Mouse (Mus musculus) forebrain, embryonic 14.5 days (tissue): ENCODE measurements around the gene Cap1. TPM values are rescaled to one million over a fixed set of nuclear protein-coding genes. Genes with fewer than 3 reads are reported as not detected.

Experiments
- ATAC-seq: fragments of 200-750 bp; cut with Nextera tagmentation; 2 replicates; pipeline ENCODE4 v1.8.0; 2017; ENCODE audit warnings: mild to moderate bottlenecking, moderate library complexity
- DNase-seq: peaks from one replicate; pipeline ENCODE4 v3.0.0-alpha.2; 2015; ENCODE audit warnings: low spot score
- H3K27ac ChIP-seq: fragments of 300-500 bp; sonication (generic); 2 replicates; pipeline ENCODE4 v1.5.1; 2014; ENCODE audit warnings: low read depth, mild to moderate bottlenecking, control low read depth, low read length, moderate library complexity
- H3K27me3 ChIP-seq: fragments of 300-500 bp; sonication (generic); replicated peaks from 2 replicates; pipeline ENCODE4 v1.6.1; 2014; ENCODE audit warnings: low read length, control low read depth, mixed read lengths; ENCODE audit not compliant: control insufficient read depth, insufficient read depth
- H3K36me3 ChIP-seq: fragments of 300-500 bp; sonication (generic); 2 replicates; pipeline ENCODE4 v1.6.1; 2014; ENCODE audit warnings: low read length, control low read depth; ENCODE audit not compliant: control insufficient read depth, insufficient read depth
- H3K4me1 ChIP-seq: fragments of 300-500 bp; sonication (generic); 2 replicates; pipeline ENCODE4 v1.6.1; 2014; ENCODE audit warnings: antibody characterized with exemption, low read length, control low read depth; ENCODE audit not compliant: control insufficient read depth, insufficient read depth
- H3K4me2 ChIP-seq: fragments of 300-500 bp; sonication (generic); 2 replicates; pipeline ENCODE4 v1.6.1; 2014; ENCODE audit warnings: mild to moderate bottlenecking, control low read depth, low read length
- H3K4me3 ChIP-seq: fragments of 300-500 bp; sonication (generic); 2 replicates; pipeline ENCODE4 v1.5.1; 2014; ENCODE audit warnings: low read depth, low read length, control low read depth
- H3K9ac ChIP-seq: fragments of 300-500 bp; sonication (generic); 2 replicates; pipeline ENCODE4 v1.6.1; 2014; ENCODE audit warnings: mild to moderate bottlenecking, low read length, control low read depth, moderate library complexity
- H3K9me3 ChIP-seq: fragments of 300-500 bp; sonication (generic); replicated peaks from 2 replicates; pipeline ENCODE4 v1.6.1; 2016; ENCODE audit warnings: low read length, control low read depth, mixed read lengths; ENCODE audit not compliant: control insufficient read depth
- WGBS: fragments of 180-500 bp; shearing (Covaris S2); extraction: QIAGEN DNeasy Blood & Tissue Kit; methylation state at CpG from one replicate; pipeline ENCODE4 v1.1.7; 2014; 5-methylcytosine and 5-hydroxymethylcytosine counted together
- polyA plus RNA-seq: library from polyadenylated mRNA; unstranded; fragments of >200 nt; fragmentation: Nextera tagmentation; extraction: Ambion mirVana; gene quantifications from 2 replicates; pipeline ENCODE4 v1.2.1, GENCODE M21; 2014

Cap1 gene
- polyA plus RNA-seq, 1 experiment from 2014 or later: 77.7 TPM

DNA sequence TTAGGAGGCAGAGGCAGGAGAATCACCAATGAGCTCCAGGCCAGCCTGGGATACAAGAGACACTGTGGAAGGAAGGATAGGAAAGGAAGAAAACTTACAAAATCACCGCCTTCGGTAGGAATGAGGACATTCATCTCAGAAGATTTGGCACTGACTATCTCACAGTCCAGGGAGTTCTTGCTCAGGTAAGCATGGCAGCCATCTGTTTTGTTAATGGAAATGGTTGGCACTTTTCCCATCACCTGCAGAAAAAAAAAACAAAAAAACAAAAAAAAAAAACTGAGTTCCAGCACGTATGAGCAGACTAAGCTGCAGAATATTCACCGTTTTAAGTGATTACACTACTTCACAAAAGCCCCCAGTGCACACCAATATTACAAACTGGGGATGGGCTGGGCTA lies 24.0 kb downstream of the Cap1 start:
- H3K27ac ChIP-seq: no peak overlapping the region
- ATAC-seq: no peak
- no peak overlapping the region for H3K4me2 ChIP-seq
- no peaks in the 10 kb centered on the region for H3K9me3 ChIP-seq
- H3K9ac ChIP-seq: no peak overlapping the region
- WGBS: 96% methylated on average over 4 of the region's 4 CpGs
- H3K4me1 ChIP-seq: no peaks in the 10 kb centered on the region
- H3K36me3 ChIP-seq: peaks cover 86% of the 10 kb centered on the region
- no peak for DNase-seq
- no peaks in the 10 kb centered on the region for H3K27me3 ChIP-seq
- H3K4me3 ChIP-seq: no peak overlapping the region

- Histone ChIP-seq H3K27me3 (no peaks in the 10 kb centered on the region), H3K9me3 (no peaks in the 10 kb centered on the region), H3K36me3 (peaks cover 87% of the 10 kb centered on the region), H3K4me2 (no peak overlapping the region), H3K9ac (no peak overlapping the region), H3K4me1 (no peaks in the 10 kb centered on the region), H3K27ac (no peak overlapping the region), H3K4me3 (no peak overlapping the region)
- DNase-seq (no peak), ATAC-seq (no peak)
- 91% methylated on average over 6 of the region's 6 CpGs for WGBS
Measured at GRCm38 (mm10) chr4:122859096-122859674, 26.7 kb downstream of the Cap1 start.

GRCm38 (mm10) chr4:122857909-122858308 lies 27.9 kb downstream of the Cap1 start:
- Histone ChIP-seq H3K9me3 (no peaks in the 10 kb centered on the region), H3K4me2 (no peak overlapping the region), H3K4me1 (no peaks in the 10 kb centered on the region), H3K36me3 (peaks cover 87% of the 10 kb centered on the region), H3K27me3 (no peaks in the 10 kb centered on the region), H3K9ac (no peak overlapping the region), H3K4me3 (no peak overlapping the region), H3K27ac (no peak overlapping the region)
- DNase-seq: no peak
- no peak for ATAC-seq
- 35% methylated on average over 2 of the region's 2 CpGs for WGBS

DNA sequence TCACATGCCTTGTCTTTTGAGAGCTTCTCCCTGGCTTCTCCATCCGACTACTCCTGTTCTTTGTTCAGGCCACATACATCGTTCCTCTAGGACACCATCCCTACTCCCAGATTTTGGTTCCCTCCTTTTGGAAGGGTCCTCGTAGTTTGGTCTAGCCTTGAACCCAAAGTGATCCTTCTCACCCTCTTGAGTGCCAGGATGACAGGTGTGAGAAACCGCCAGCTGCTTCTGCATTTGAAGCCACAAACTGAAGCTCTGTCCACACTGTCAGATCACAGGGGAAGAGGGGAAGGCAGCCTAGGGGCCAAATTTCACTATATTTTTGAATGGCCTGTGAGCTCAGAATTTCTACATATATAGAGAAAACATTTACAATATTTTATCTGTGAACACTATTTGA lies 31.1 kb downstream of the Cap1 start:
- WGBS: 92% methylated on average over 4 of the region's 4 CpGs
- H3K4me1 ChIP-seq: no peaks in the 10 kb centered on the region

GRCm38 (mm10) chr4:122853691-122854090 lies 32.2 kb downstream of the Cap1 start:
- Histone ChIP-seq H3K4me3 (no peak overlapping the region), H3K36me3 (peaks cover 90% of the 10 kb centered on the region), H3K4me1 (no peaks in the 10 kb centered on the region), H3K4me2 (no peak overlapping the region), H3K27ac (no peak overlapping the region), H3K27me3 (no peaks in the 10 kb centered on the region), H3K9ac (no peak overlapping the region), H3K9me3 (no peaks in the 10 kb centered on the region)
- ATAC-seq (no peak), DNase-seq (no peak)
- WGBS: 60% methylated on average over 2 of the region's 2 CpGs

More for the DNA sequence above, 31.1 kb downstream of the Cap1 start:
- Histone ChIP-seq H3K27me3 (no peaks in the 10 kb centered on the region), H3K4me2 (no peak overlapping the region), H3K36me3 (peaks cover 89% of the 10 kb centered on the region), H3K27ac (no peak overlapping the region), H3K9me3 (no peaks in the 10 kb centered on the region), H3K9ac (no peak overlapping the region), H3K4me3 (no peak overlapping the region)
- DNase-seq (no peak), ATAC-seq (no peak)

DNA sequence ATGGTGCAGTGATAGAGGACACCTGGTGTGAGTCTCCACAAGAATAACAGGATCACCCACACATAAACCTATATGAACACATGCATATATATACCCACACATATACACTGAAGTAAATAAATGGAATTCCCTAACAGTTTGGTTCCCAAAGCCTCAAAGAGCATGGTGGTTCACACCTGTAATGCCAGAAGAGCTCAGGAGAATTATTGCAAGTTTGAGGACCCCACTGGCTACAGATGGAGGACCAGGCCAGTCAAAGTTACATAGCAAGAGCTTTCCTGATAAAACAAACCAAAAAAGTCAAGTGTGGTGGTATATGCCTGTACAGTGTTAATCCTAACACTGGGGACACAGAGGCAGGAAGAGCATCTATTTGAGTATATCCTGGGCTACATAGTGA lies 34.3 kb downstream of the Cap1 start:
- H3K4me1 ChIP-seq: no peaks in the 10 kb centered on the region
- DNase-seq (no peak), ATAC-seq (no peak)
- H3K4me3 ChIP-seq: no peak overlapping the region
- no peak overlapping the region for H3K27ac ChIP-seq
- H3K9me3 ChIP-seq: no peaks in the 10 kb centered on the region
- no peak overlapping the region for H3K9ac ChIP-seq
- H3K36me3 ChIP-seq: peaks cover 87% of the 10 kb centered on the region
- H3K27me3 ChIP-seq: no peaks in the 10 kb centered on the region
- H3K4me2 ChIP-seq: no peak overlapping the region

- 84% methylated on average over 13 of the region's 13 CpGs for WGBS
- ATAC-seq (no peak), DNase-seq (no peak)
- H3K27me3 ChIP-seq: no peaks in the 10 kb centered on the region
- no peaks in the 10 kb centered on the region for H3K9me3 ChIP-seq
- no peak overlapping the region for H3K27ac ChIP-seq
- H3K36me3 ChIP-seq: peaks cover 76% of the 10 kb centered on the region
- H3K4me2 ChIP-seq: no peak overlapping the region
- no peak overlapping the region for H3K4me3 ChIP-seq
- H3K9ac ChIP-seq: no peak overlapping the region
- no peaks in the 10 kb centered on the region for H3K4me1 ChIP-seq
Measured at GRCm38 (mm10) chr4:122848150-122848621, 37.7 kb downstream of the Cap1 start.

GRCm38 (mm10) chr4:122838416-122838815 lies 47.4 kb downstream of the Cap1 start:
- no peak overlapping the region for H3K9ac ChIP-seq
- no peak for ATAC-seq
- H3K4me2 ChIP-seq: no peak overlapping the region
- H3K4me3 ChIP-seq: no peak overlapping the region
- DNase-seq: no peak
- H3K27me3 ChIP-seq: no peaks in the 10 kb centered on the region
- H3K27ac ChIP-seq: no peak overlapping the region
- peaks cover 11% of the 10 kb centered on the region; the same call in 1 of the 2 replicates for H3K36me3 ChIP-seq
- WGBS: 92% methylated on average over 1 of the region's 1 CpGs
- no peaks in the 10 kb centered on the region for H3K9me3 ChIP-seq
- H3K4me1 ChIP-seq: peaks cover 16% of the 10 kb centered on the region

DNA sequence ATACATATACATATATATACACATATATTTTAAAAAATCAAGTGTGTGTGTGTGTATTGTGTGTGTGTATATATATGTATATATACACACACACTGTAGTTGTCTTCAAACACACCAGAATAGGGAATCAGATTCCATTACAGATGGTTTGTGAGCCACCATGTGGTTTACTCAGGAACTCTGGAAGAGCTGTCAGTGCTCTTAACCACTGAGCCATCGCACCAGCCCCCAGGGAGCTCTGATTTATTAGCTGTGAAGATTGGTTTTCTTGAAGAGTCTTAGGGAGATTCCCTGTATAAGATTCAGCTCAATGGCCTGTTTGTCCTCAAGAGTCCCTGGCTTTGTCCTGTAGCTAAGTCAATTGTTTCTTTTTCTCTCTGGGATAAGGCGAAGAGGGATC lies 47.9 kb downstream of the Cap1 start:
- Histone ChIP-seq H3K4me1 (peaks cover 16% of the 10 kb centered on the region), H3K27ac (no peak overlapping the region), H3K9me3 (no peaks in the 10 kb centered on the region), H3K4me3 (no peak overlapping the region), H3K36me3 (peaks cover 11% of the 10 kb centered on the region; the same call in 1 of the 2 replicates), H3K9ac (no peak overlapping the region), H3K27me3 (no peaks in the 10 kb centered on the region), H3K4me2 (no peak overlapping the region)
- DNase-seq: no peak
- 79% methylated on average over 2 of the region's 2 CpGs for WGBS
- ATAC-seq: no peak
